Mouse (Mus musculus): ENCODE data around the gene Prss35. TPM values are rescaled to one million over a fixed set of nuclear protein-coding genes. Genes with fewer than 3 reads are reported as not detected.

The Prss35 gene
- polyA plus RNA-seq, 1 experiment from 2014 or later: 54.5 TPM

DNA sequence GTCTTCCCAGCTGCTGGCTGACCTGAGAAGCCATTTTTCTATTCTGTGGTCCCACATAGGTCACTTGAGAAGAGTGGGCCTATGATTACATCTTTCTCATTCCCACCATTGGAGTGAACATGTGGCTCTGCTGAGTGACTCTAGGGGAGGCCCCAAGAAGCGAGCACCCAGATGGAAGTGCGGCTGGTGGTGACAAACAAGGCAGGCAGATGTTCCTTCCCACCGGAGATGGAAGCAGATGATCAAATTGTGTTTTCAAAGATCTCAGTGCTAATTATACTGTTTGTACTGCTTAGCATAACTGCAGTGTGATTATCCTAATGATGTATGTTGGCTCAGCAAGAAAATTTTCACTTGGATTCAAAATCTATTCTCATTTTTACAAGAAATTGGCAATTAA lies 29.4 kb upstream of the Prss35 start:
- no peak overlapping the region for H3K4me2 ChIP-seq (replicated peaks)
- H3K9ac ChIP-seq: no peak overlapping the region
- whole genome bisulfite sequencing: 68% methylated on average over 3 of the region's 3 CpGs
- ATAC-seq (ENCODE audit: insufficient number of reproducible peaks, low FRiP score, low TSS enrichment, low read depth): no peak
- H3K36me3 ChIP-seq: no peaks in the 10 kb centered on the region
- no peak overlapping the region for H3K27ac ChIP-seq (replicated peaks)
- no peak overlapping the region for H3K4me3 ChIP-seq (replicated peaks)
- no peaks in the 10 kb centered on the region for H3K9me3 ChIP-seq (replicated peaks)
- no peaks in the 10 kb centered on the region for H3K27me3 ChIP-seq
- no peaks in the 10 kb centered on the region for H3K4me1 ChIP-seq

DNA sequence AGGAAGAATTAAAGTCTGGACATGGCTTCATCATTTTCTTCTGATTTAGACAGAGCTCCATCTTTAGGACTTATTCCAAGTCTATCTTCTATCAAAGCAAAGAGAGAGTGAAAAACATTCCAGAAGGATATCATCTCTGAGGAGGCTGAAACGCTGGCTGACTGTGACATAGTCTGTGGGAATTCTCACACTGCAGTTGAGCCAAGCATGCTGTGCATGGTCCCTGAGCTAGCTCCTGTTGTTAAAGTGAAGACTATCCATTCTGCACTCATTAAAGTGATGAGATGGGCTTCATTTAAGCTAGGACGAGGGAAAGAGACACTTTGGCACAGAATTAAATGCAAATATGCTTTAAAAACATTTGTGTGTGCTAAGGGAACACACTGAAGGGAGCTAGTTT lies 26.9 kb upstream of the Prss35 start:
- Histone ChIP-seq H3K4me3 (replicated peaks) (no peak overlapping the region), H3K27ac (replicated peaks) (no peak overlapping the region), H3K27me3 (no peaks in the 10 kb centered on the region), H3K4me2 (replicated peaks) (no peak overlapping the region), H3K4me1 (no peaks in the 10 kb centered on the region), H3K9ac (no peak overlapping the region), H3K9me3 (replicated peaks) (no peaks in the 10 kb centered on the region), H3K36me3 (no peaks in the 10 kb centered on the region)
- ATAC-seq (ENCODE audit: insufficient number of reproducible peaks, low FRiP score, low TSS enrichment, low read depth): no peak
- 42% methylated on average over 2 of the region's 2 CpGs for WGBS

DNA sequence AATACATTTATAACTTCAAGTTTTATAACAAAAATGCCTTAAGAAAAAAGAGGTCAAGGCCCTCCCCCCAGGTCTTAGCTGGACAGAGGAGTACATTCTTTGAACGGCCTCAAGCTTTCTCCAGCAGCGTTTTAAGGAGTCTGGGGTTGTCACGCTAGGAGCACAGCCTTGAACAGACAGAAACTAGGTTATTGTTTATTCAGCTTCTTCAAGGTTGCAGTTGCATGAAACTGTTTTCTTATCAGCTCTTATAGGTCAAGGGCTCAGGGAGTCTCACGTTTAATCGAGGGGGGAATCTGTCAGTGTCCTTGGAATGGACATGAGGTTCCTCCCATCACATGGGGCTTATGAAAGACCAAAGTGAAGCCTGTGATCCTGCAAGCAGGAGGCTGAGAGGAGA lies 26.3 kb upstream of the Prss35 start:
- no peaks in the 10 kb centered on the region for H3K36me3 ChIP-seq
- no peak overlapping the region for H3K4me3 ChIP-seq (replicated peaks)
- no peaks in the 10 kb centered on the region for H3K9me3 ChIP-seq (replicated peaks)
- H3K4me2 ChIP-seq (replicated peaks): no peak overlapping the region
- H3K9ac ChIP-seq: no peak overlapping the region
- no peak for ATAC-seq (ENCODE audit: insufficient number of reproducible peaks, low FRiP score, low TSS enrichment, low read depth)
- H3K4me1 ChIP-seq: no peaks in the 10 kb centered on the region
- WGBS: 65% methylated on average over 5 of the region's 5 CpGs
- no peaks in the 10 kb centered on the region for H3K27me3 ChIP-seq
- H3K27ac ChIP-seq (replicated peaks): no peak overlapping the region

DNA sequence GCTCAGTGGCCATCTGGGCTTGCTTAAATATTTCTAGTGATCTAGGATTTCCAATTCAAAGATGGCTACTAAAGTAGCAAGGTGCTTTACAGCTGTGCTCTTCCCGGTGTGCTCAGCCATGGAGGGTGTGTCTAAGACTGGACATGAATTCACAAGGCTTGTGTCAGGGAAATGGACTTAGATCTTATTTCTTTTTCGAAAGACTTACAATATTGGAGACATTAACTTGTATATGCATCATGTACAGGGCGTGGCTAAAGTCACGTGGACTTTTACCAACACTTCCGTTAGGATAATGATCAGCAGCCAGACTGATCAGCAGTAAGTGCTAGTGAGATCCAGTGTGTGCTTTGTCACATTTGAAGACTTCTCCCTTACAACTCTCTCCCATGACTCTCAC lies 23.2 kb upstream of the Prss35 start:
- Histone ChIP-seq H3K4me2 (replicated peaks) (no peak overlapping the region), H3K36me3 (no peaks in the 10 kb centered on the region), H3K4me1 (no peaks in the 10 kb centered on the region), H3K9ac (no peak overlapping the region), H3K9me3 (replicated peaks) (no peaks in the 10 kb centered on the region), H3K4me3 (replicated peaks) (no peak overlapping the region), H3K27ac (replicated peaks) (no peak overlapping the region), H3K27me3 (no peaks in the 10 kb centered on the region)
- no peak for ATAC-seq (ENCODE audit: insufficient number of reproducible peaks, low FRiP score, low TSS enrichment, low read depth)
- 89% methylated on average over 5 of the region's 5 CpGs for WGBS

DNA sequence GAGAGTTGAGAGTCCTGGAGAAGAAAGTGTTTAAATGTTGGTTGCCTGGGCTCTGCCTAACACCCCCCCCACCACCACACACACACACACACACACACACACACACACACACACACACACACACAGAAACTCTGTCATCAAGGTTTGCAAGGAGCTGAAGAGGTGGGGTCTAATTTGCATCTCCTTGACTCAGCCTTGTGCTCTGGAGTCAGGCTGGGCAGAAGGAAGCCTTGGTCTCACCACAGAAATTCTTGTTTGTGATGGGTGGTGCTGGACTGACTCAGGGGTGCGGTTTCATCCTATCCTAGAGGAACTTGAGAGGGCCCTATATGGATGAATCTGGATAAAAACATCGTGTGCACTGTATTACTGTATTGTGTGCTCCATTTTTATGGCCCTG lies 22.7 kb upstream of the Prss35 start:
- ATAC-seq (ENCODE audit: insufficient number of reproducible peaks, low FRiP score, low TSS enrichment, low read depth): no peak
- Histone ChIP-seq H3K9ac (no peak overlapping the region), H3K9me3 (replicated peaks) (no peaks in the 10 kb centered on the region), H3K4me2 (replicated peaks) (no peak overlapping the region), H3K4me3 (replicated peaks) (no peak overlapping the region), H3K27ac (replicated peaks) (no peak overlapping the region), H3K4me1 (no peaks in the 10 kb centered on the region), H3K36me3 (no peaks in the 10 kb centered on the region), H3K27me3 (no peaks in the 10 kb centered on the region)
- WGBS: 71% methylated on average over 2 of the region's 2 CpGs

DNA sequence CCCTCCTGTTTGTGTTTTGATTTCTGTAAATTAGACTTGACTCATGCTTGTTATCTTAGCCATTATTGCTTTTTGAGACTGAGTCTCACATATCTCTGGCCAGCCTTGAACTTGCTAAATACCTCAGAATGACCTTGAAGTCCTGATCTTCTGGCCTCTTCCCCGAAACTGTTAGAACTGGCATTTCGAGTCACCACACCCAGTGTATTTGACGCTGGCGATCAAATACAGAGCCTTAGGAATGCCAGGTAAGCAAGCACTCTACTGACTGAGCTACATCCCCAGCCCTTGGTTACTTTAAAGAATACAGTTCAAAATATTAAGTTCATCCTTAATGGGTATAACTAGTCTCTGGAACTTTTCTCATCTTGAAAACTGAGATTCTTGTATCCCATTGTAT lies 18.4 kb upstream of the Prss35 start:
- H3K9me3 ChIP-seq (replicated peaks): no peaks in the 10 kb centered on the region
- H3K27me3 ChIP-seq: no peaks in the 10 kb centered on the region
- H3K36me3 ChIP-seq: no peaks in the 10 kb centered on the region
- no peak overlapping the region; the same call in 1 of the 2 replicates for H3K27ac ChIP-seq (replicated peaks)
- H3K9ac ChIP-seq: no peak overlapping the region
- H3K4me2 ChIP-seq (replicated peaks): no peak overlapping the region
- 81% methylated on average over 4 of the region's 4 CpGs for WGBS
- peak; percentile 34; the same call in 1 of the 2 replicates for ATAC-seq (ENCODE audit: insufficient number of reproducible peaks, low FRiP score, low TSS enrichment, low read depth)
- no peaks in the 10 kb centered on the region for H3K4me1 ChIP-seq
- no peak overlapping the region for H3K4me3 ChIP-seq (replicated peaks)

DNA sequence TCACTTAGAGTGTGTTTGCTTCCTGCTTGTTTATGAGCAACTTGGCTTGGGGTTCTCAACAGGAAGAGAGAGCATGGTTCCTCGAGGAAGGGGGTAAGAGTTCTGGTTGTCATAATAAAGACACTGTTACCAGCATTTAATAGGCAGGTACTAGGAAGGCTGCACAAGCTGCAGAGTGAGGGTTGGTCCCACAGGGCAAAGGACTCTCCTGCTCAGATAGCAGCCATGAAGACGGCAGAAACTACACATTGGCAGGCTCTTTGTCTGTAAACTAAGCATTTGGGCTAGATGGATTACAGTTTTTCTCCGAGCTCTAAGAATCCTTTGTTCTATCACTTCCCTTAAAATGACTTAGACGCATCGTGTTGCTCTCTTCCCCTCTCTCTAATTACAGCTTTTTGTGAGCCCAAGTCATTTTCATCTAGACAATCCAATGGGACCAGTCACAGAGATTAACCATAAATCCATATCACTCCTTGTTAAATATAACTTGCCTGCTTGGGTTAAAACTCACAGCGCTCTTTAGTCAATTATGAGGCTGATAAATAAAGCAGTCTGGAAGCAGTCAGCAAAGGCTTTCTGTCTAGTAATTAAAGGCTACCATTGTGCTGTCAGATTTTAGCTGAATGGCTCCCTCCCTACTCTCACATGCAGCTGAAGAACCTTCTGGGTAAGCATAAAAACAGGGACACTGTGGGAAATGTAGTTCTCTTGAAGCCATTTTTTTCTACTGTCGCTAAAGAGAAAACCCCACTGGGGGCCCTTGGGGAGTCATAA lies 17.7 kb upstream of the Prss35 start:
- Histone ChIP-seq H3K4me1 (no peaks in the 10 kb centered on the region), H3K27ac (replicated peaks) (no peak overlapping the region; the same call in 1 of the 2 replicates), H3K27me3 (no peaks in the 10 kb centered on the region), H3K9ac (no peak overlapping the region), H3K36me3 (no peaks in the 10 kb centered on the region), H3K4me3 (replicated peaks) (no peak overlapping the region), H3K9me3 (replicated peaks) (no peaks in the 10 kb centered on the region), H3K4me2 (replicated peaks) (no peak overlapping the region)
- WGBS: 42% methylated on average over 7 of the region's 7 CpGs
- peak; percentile 67; the same call in 1 of the 2 replicates for ATAC-seq (ENCODE audit: insufficient number of reproducible peaks, low FRiP score, low TSS enrichment, low read depth)

DNA sequence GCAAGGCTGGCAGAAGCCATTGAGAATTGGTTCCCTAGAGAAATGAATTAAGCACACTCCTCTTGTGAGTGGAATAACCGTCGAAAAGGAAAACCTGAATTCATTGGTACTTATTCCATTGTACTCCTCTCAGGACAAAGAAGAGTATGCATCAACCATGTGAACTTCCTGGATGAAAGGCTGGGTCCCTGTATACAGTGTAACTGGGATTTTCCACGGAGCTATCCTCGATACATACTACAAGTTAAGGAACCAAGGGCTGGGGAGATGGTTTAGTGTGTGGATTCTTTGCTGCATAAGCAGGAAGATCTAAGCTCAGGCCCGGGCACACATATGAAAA lies 17.1 kb upstream of the Prss35 start:
- Histone ChIP-seq H3K27me3 (no peaks in the 10 kb centered on the region), H3K4me3 (replicated peaks) (no peak overlapping the region), H3K9ac (no peak overlapping the region), H3K36me3 (no peaks in the 10 kb centered on the region), H3K4me1 (no peaks in the 10 kb centered on the region), H3K27ac (replicated peaks) (no peak overlapping the region), H3K4me2 (replicated peaks) (no peak overlapping the region), H3K9me3 (replicated peaks) (no peaks in the 10 kb centered on the region)
- 83% methylated on average over 5 of the region's 5 CpGs for WGBS
- ATAC-seq (ENCODE audit: insufficient number of reproducible peaks, low FRiP score, low TSS enrichment, low read depth): no peak

DNA sequence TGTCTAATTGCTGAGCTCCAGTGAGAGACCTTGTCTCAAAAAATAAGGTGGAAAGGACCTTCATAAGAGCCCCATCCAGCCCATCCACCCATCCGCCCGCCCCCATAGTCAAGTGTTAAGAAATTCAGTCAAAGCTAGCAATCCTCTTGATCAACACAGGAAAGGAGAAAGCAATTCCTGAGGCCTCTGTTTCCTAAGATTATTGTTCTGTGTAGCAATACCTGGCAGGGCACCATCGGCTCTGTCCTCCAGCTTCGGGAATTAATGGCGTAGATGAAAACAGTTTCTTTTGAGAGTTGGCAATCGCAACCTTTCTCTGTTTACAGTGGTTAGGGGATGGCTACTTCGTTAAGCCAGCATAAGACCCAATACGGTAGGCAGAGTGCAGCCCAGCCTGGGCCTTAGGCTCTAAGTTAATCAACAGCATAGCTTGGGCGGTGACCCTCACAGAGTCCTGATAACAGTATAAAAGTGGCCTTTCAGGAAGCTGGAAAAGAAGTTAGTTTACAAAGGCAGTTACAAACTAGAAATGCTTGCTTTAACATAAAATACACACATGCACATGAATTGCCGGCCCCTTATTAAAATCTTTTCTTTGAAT lies 15.1 kb upstream of the Prss35 start:
- Histone ChIP-seq H3K27ac (replicated peaks) (no peak overlapping the region), H3K36me3 (no peaks in the 10 kb centered on the region), H3K4me3 (replicated peaks) (no peak overlapping the region), H3K9me3 (replicated peaks) (no peaks in the 10 kb centered on the region), H3K4me1 (no peaks in the 10 kb centered on the region), H3K4me2 (replicated peaks) (no peak overlapping the region), H3K27me3 (no peaks in the 10 kb centered on the region), H3K9ac (no peak overlapping the region)
- WGBS: 81% methylated on average over 10 of the region's 10 CpGs
- no peak for ATAC-seq (ENCODE audit: insufficient number of reproducible peaks, low FRiP score, low TSS enrichment, low read depth)

DNA sequence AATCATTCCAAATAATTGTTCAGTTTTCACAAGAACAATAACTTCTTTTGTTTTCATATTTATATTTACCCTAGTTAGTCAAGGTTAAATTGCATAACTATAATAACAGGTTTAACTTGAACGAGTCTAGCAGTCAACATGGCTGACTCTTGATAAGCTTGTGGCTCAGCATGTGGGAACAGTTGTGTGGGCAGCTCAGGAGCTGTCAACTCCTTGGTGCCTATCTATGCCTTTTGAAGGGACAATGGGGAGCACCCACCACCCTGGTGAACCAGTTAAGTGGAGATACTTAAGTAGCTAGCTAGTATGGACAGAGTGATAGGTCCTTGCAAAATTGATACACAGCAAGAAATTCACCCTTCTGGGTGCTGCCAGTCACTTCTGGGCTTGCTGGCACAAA lies 14.4 kb upstream of the Prss35 start:
- Histone ChIP-seq H3K4me1 (no peaks in the 10 kb centered on the region), H3K27ac (replicated peaks) (no peak overlapping the region), H3K9me3 (replicated peaks) (no peaks in the 10 kb centered on the region), H3K36me3 (no peaks in the 10 kb centered on the region), H3K27me3 (no peaks in the 10 kb centered on the region), H3K4me2 (replicated peaks) (no peak overlapping the region), H3K9ac (no peak overlapping the region), H3K4me3 (replicated peaks) (no peak overlapping the region)
- WGBS: 61% methylated on average over 1 of the region's 1 CpGs
- ATAC-seq (ENCODE audit: insufficient number of reproducible peaks, low FRiP score, low TSS enrichment, low read depth): no peak

DNA sequence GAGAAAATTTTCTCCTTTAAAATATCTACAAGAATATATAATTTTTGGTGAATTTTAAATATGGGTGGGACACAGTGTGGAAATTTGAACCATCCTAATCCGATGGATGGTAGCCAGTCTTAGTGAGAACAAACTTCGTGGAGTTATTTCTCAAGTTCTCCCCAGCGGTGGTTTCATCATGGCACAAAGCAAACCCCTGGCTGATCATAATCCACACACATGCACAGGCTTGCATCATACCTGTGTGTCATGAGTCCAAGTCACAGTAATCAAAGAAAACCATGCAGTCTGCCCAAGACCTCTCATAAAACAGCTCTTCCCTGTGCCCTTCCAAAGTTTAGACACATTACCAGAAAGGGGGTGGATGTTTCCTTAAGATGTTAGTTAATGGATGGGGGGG lies 13.6 kb upstream of the Prss35 start:
- Histone ChIP-seq H3K9ac (no peak overlapping the region), H3K36me3 (no peaks in the 10 kb centered on the region), H3K4me2 (replicated peaks) (no peak overlapping the region), H3K27ac (replicated peaks) (no peak overlapping the region), H3K4me1 (no peaks in the 10 kb centered on the region), H3K27me3 (no peaks in the 10 kb centered on the region), H3K4me3 (replicated peaks) (no peak overlapping the region), H3K9me3 (replicated peaks) (no peaks in the 10 kb centered on the region)
- 66% methylated on average over 3 of the region's 3 CpGs for WGBS
- ATAC-seq (ENCODE audit: insufficient number of reproducible peaks, low FRiP score, low TSS enrichment, low read depth): no peak; the same call in 1 of the 2 replicates

DNA sequence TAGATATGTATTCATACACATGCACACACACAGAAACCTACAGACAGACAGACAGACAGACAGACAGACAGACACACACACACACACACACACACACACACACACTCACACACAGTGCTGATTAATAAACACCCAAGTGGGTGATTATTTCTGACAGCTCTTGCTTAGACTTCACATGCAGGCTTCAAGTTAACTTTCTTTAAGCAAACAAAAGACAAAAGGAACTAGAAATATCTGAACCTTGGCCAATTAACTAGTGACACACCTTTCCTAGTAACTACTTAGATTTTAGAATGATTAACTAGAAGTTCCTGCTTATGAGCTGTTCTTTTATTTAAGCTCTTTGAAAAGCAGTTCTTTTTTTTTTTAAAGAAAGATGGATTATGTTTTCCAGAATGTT lies 9.1 kb upstream of the Prss35 start:
- no peak for ATAC-seq (ENCODE audit: insufficient number of reproducible peaks, low FRiP score, low TSS enrichment, low read depth)
- Histone ChIP-seq H3K4me3 (replicated peaks) (no peak overlapping the region), H3K4me1 (peaks cover 8% of the 10 kb centered on the region; the same call in 1 of the 2 replicates), H3K36me3 (no peaks in the 10 kb centered on the region), H3K4me2 (replicated peaks) (no peak overlapping the region), H3K9me3 (replicated peaks) (no peaks in the 10 kb centered on the region), H3K27ac (replicated peaks) (no peak overlapping the region), H3K27me3 (no peaks in the 10 kb centered on the region), H3K9ac (no peak overlapping the region)

Measured in embryonic facial prominence, embryonic 15.5 days (tissue).